Mouse (Mus musculus) lung, embryonic 16.5 days (tissue): Measurements from ENCODE around the gene Rbm19. TPM values are rescaled to one million over a fixed set of nuclear protein-coding genes. Genes with fewer than 3 reads are reported as not detected.

ENCODE experiments used
- ATAC-seq: fragments of 200-750 bp; cut with Nextera tagmentation; 2 replicates; pipeline ENCODE4 v1.8.0; 2017; ENCODE audit warnings: low read depth, mild to moderate bottlenecking, moderate library complexity
- H3K27ac ChIP-seq: fragments of 300-500 bp; sonication (generic); 2 replicates; pipeline ENCODE4 v1.5.1; 2014; ENCODE audit warnings: mild to moderate bottlenecking, control low read depth, low read length
- H3K27me3 ChIP-seq: fragments of 300-500 bp; sonication (generic); 2 replicates; pipeline ENCODE4 v1.6.1; 2014; ENCODE audit warnings: low read depth, low read length, mixed read lengths; ENCODE audit not compliant: control insufficient read depth, insufficient read depth
- H3K36me3 ChIP-seq: fragments of 300-500 bp; sonication (generic); 2 replicates; pipeline ENCODE4 v1.6.1; 2014; ENCODE audit warnings: low read length; ENCODE audit not compliant: control insufficient read depth, insufficient read depth
- H3K4me1 ChIP-seq: fragments of 300-500 bp; sonication (generic); replicated peaks from 2 replicates; pipeline ENCODE4 v1.6.1; 2014; ENCODE audit warnings: low read length, mixed read lengths; ENCODE audit not compliant: control insufficient read depth, insufficient read depth
- H3K4me2 ChIP-seq: fragments of 300-500 bp; sonication (generic); 2 replicates; pipeline ENCODE4 v1.6.1; 2014; ENCODE audit warnings: low read depth, low read length, control low read depth
- H3K4me3 ChIP-seq: fragments of 300-500 bp; sonication (generic); 2 replicates; pipeline ENCODE4 v1.5.1; 2014; ENCODE audit warnings: mild to moderate bottlenecking, low read length, control low read depth
- H3K9ac ChIP-seq: fragments of 300-500 bp; sonication (generic); 2 replicates; pipeline ENCODE4 v1.6.1; 2014; ENCODE audit warnings: low read length, control low read depth
- H3K9me3 ChIP-seq: fragments of 300-500 bp; sonication (generic); 2 replicates; pipeline ENCODE4 v1.6.1; 2016; ENCODE audit warnings: low read length; ENCODE audit not compliant: control insufficient read depth
- WGBS: fragments of 180-500 bp; shearing (Covaris S2); extraction: QIAGEN DNeasy Blood & Tissue Kit; methylation state at CpG from one replicate; pipeline ENCODE4 v1.1.7; 2014; 5-methylcytosine and 5-hydroxymethylcytosine counted together
- polyA plus RNA-seq: library from polyadenylated mRNA; unstranded; fragments of >200 nt; fragmentation: Nextera tagmentation; extraction: Ambion mirVana; gene quantifications from 2 replicates; pipeline ENCODE4 v1.2.1, GENCODE M21; 2015

Rbm19 gene
- polyA plus RNA-seq, 1 experiment from 2014 or later: 20.4 TPM

- no peak overlapping the region for H3K27ac ChIP-seq
- H3K27me3 ChIP-seq: no peaks in the 10 kb centered on the region
- no peaks in the 10 kb centered on the region for H3K4me1 ChIP-seq
- ATAC-seq: no peak
- 69% methylated on average over 3 of the region's 3 CpGs for WGBS
- no peak overlapping the region for H3K4me3 ChIP-seq
- H3K4me2 ChIP-seq: no peak overlapping the region
- H3K36me3 ChIP-seq: no peaks in the 10 kb centered on the region
- H3K9me3 ChIP-seq: no peaks in the 10 kb centered on the region
- H3K9ac ChIP-seq: no peak overlapping the region
Observed at GRCm38 (mm10) chr5:120138406-120138805, 22.1 kb downstream of the Rbm19 start.

GRCm38 (mm10) chr5:120139224-120139623 lies 23.0 kb downstream of the Rbm19 start:
- no peak overlapping the region for H3K4me2 ChIP-seq
- no peak overlapping the region for H3K27ac ChIP-seq
- WGBS: 48% methylated on average over 8 of the region's 8 CpGs
- H3K4me1 ChIP-seq: no peaks in the 10 kb centered on the region
- no peak overlapping the region for H3K9ac ChIP-seq
- no peak overlapping the region for H3K4me3 ChIP-seq
- peaks cover under 1% of the 10 kb centered on the region; the same call in 1 of the 2 replicates for H3K36me3 ChIP-seq
- no peaks in the 10 kb centered on the region for H3K27me3 ChIP-seq
- peak; percentile 32; the same call in 1 of the 2 replicates for ATAC-seq
- no peaks in the 10 kb centered on the region for H3K9me3 ChIP-seq

GRCm38 (mm10) chr5:120143941-120144340 lies 27.7 kb downstream of the Rbm19 start:
- Histone ChIP-seq H3K27ac (no peak overlapping the region), H3K9me3 (no peaks in the 10 kb centered on the region), H3K27me3 (no peaks in the 10 kb centered on the region), H3K4me1 (no peaks in the 10 kb centered on the region), H3K36me3 (peaks cover 7% of the 10 kb centered on the region), H3K4me2 (no peak overlapping the region), H3K4me3 (no peak overlapping the region), H3K9ac (no peak overlapping the region)
- no peak for ATAC-seq
- 54% methylated on average over 7 of the region's 7 CpGs for WGBS

GRCm38 (mm10) chr5:120145371-120146050 lies 29.2 kb downstream of the Rbm19 start:
- H3K4me1 ChIP-seq: no peaks in the 10 kb centered on the region
- H3K36me3 ChIP-seq: peaks cover 9% of the 10 kb centered on the region
- H3K27me3 ChIP-seq: no peaks in the 10 kb centered on the region
- WGBS: 70% methylated on average over 16 of the region's 19 CpGs
- H3K9ac ChIP-seq: no peak overlapping the region
- no peak overlapping the region for H3K4me2 ChIP-seq
- H3K27ac ChIP-seq: no peak overlapping the region
- no peaks in the 10 kb centered on the region for H3K9me3 ChIP-seq
- H3K4me3 ChIP-seq: no peak overlapping the region
- no peak for ATAC-seq

- Histone ChIP-seq H3K9ac (no peak overlapping the region), H3K9me3 (no peaks in the 10 kb centered on the region), H3K4me3 (no peak overlapping the region), H3K27ac (no peak overlapping the region), H3K27me3 (no peaks in the 10 kb centered on the region), H3K36me3 (peaks cover 9% of the 10 kb centered on the region), H3K4me2 (no peak overlapping the region), H3K4me1 (no peaks in the 10 kb centered on the region)
- 42% methylated on average over 11 of the region's 11 CpGs for WGBS
- peak; percentile 51; the same call in 1 of the 2 replicates for ATAC-seq
Observed at GRCm38 (mm10) chr5:120146051-120146385, 29.8 kb downstream of the Rbm19 start.

GRCm38 (mm10) chr5:120146909-120147308 lies 30.6 kb downstream of the Rbm19 start:
- no peak overlapping the region for H3K27ac ChIP-seq
- no peak overlapping the region for H3K4me2 ChIP-seq
- H3K9me3 ChIP-seq: no peaks in the 10 kb centered on the region
- no peak for ATAC-seq
- H3K4me3 ChIP-seq: no peak overlapping the region
- peaks cover 9% of the 10 kb centered on the region for H3K36me3 ChIP-seq
- 70% methylated on average over 3 of the region's 3 CpGs for WGBS
- H3K9ac ChIP-seq: no peak overlapping the region
- H3K27me3 ChIP-seq: no peaks in the 10 kb centered on the region
- no peaks in the 10 kb centered on the region for H3K4me1 ChIP-seq

- Histone ChIP-seq H3K4me2 (no peak overlapping the region), H3K4me3 (no peak overlapping the region), H3K36me3 (peaks cover 9% of the 10 kb centered on the region), H3K27ac (no peak overlapping the region), H3K9me3 (no peaks in the 10 kb centered on the region), H3K4me1 (no peaks in the 10 kb centered on the region), H3K9ac (no peak overlapping the region), H3K27me3 (no peaks in the 10 kb centered on the region)
- 87% methylated on average over 9 of the region's 9 CpGs for WGBS
- ATAC-seq: no peak
Observed at GRCm38 (mm10) chr5:120148246-120148645, 32.0 kb downstream of the Rbm19 start.

GRCm38 (mm10) chr5:120151145-120151544 lies 34.9 kb downstream of the Rbm19 start:
- H3K9ac ChIP-seq: no peak overlapping the region
- H3K4me1 ChIP-seq: no peaks in the 10 kb centered on the region
- H3K27ac ChIP-seq: no peak overlapping the region
- no peak for ATAC-seq
- H3K27me3 ChIP-seq: no peaks in the 10 kb centered on the region
- no peak overlapping the region for H3K4me3 ChIP-seq
- 84% methylated on average over 4 of the region's 4 CpGs for WGBS
- no peak overlapping the region for H3K4me2 ChIP-seq
- peaks cover 3% of the 10 kb centered on the region; the same call in 1 of the 2 replicates for H3K36me3 ChIP-seq
- no peaks in the 10 kb centered on the region for H3K9me3 ChIP-seq

- no peaks in the 10 kb centered on the region for H3K27me3 ChIP-seq
- peaks cover 3% of the 10 kb centered on the region; the same call in 1 of the 2 replicates for H3K36me3 ChIP-seq
- H3K4me3 ChIP-seq: no peak overlapping the region
- no peaks in the 10 kb centered on the region; the same call in 1 of the 2 replicates for H3K4me1 ChIP-seq
- H3K4me2 ChIP-seq: no peak overlapping the region
- H3K9ac ChIP-seq: no peak overlapping the region
- 88% methylated on average over 3 of the region's 3 CpGs for WGBS
- no peaks in the 10 kb centered on the region for H3K9me3 ChIP-seq
- H3K27ac ChIP-seq: no peak overlapping the region
- ATAC-seq: no peak
Observed at GRCm38 (mm10) chr5:120153140-120153539, 36.9 kb downstream of the Rbm19 start.
